Mouse (Mus musculus): Measurements from ENCODE around the gene Tjp2. TPM values are rescaled to one million over a fixed set of nuclear protein-coding genes. Genes with fewer than 3 reads are reported as not detected.
"Not testable (repeated sequence)": the region's sequence is repeated elsewhere in the genome, so short reads cannot be mapped to it uniquely, and the experiment has no call there.

Gene Tjp2
- polyA plus RNA-seq, 1 experiment, result 22.1 TPM

GRCm38 (mm10) chr19:24097666-24098455, 127.0 kb downstream of the Tjp2 start:
- no peak overlapping the region for H3ac ChIP-seq (ENCODE audit: control insufficient read depth, insufficient read length, low read depth)
- TF ChIP-seq CTCF (IDR thresholded peaks at IDR 0.05; ENCODE audit: control insufficient read depth, insufficient read depth, insufficient read length) (no peak), FOSL1 (IDR thresholded peaks at IDR 0.05; ENCODE audit: insufficient read depth, low read length, poor library complexity, severe bottlenecking) (no peak), MAX (IDR thresholded peaks at IDR 0.05) (no peak), USF1 (IDR thresholded peaks at IDR 0.05; ENCODE audit: low read depth) (no peak), MYOG (IDR thresholded peaks at IDR 0.05; ENCODE audit: control insufficient read depth, extremely low read depth, insufficient read length) (no peak)
- H3K36me3 ChIP-seq (ENCODE audit: control insufficient read depth, insufficient read depth), result peaks cover 21% of the 10 kb centered on the region
- H3K79me3 ChIP-seq (ENCODE audit: low read depth), result no peaks in the 10 kb centered on the region
- H3K27me3 ChIP-seq (ENCODE audit: control insufficient read depth, insufficient read depth, insufficient read length), result no peaks in the 10 kb centered on the region
- no peak overlapping the region for H3K4me3 ChIP-seq (ENCODE audit: insufficient read depth, poor library complexity, severe bottlenecking)
- H3K79me2 ChIP-seq (ENCODE audit: control insufficient read depth, insufficient read depth), result no peaks in the 10 kb centered on the region

- H3ac ChIP-seq (ENCODE audit: control insufficient read depth, insufficient read length, low read depth); H3K79me2 ChIP-seq (ENCODE audit: control insufficient read depth, insufficient read depth); H3K4me3 ChIP-seq (ENCODE audit: insufficient read depth, poor library complexity, severe bottlenecking); H3K27me3 ChIP-seq (ENCODE audit: control insufficient read depth, insufficient read depth, insufficient read length); H3K79me3 ChIP-seq (ENCODE audit: low read depth); H3K36me3 ChIP-seq (ENCODE audit: control insufficient read depth, insufficient read depth): not testable (repeated sequence)
Measured at GRCm38 (mm10) chr19:24092060-24092459, 132.8 kb downstream of the Tjp2 start.

GRCm38 (mm10) chr19:24090366-24090765, 134.5 kb downstream of the Tjp2 start:
- Histone ChIP-seq H3ac (ENCODE audit: control insufficient read depth, insufficient read length, low read depth) (no peak overlapping the region), H3K79me3 (ENCODE audit: low read depth) (no peaks in the 10 kb centered on the region)
- TF ChIP-seq MYOD1 (IDR thresholded peaks at IDR 0.05; ENCODE audit: control insufficient read depth, insufficient read length, low read depth), result no peak
- TF ChIP-seq MAX (IDR thresholded peaks at IDR 0.05), result no peak
- peak; percentile 82 for TF ChIP-seq CEBPB (IDR thresholded peaks at IDR 0.05; ENCODE audit: low read depth)
- TF ChIP-seq CTCF (IDR thresholded peaks at IDR 0.05; ENCODE audit: control insufficient read depth, insufficient read depth, insufficient read length), result no peak
- no peak for TF ChIP-seq FOSL1 (IDR thresholded peaks at IDR 0.05; ENCODE audit: insufficient read depth, low read length, poor library complexity, severe bottlenecking)

GRCm38 (mm10) chr19:24085306-24085705, 139.5 kb downstream of the Tjp2 start:
- no peaks in the 10 kb centered on the region for H3K27me3 ChIP-seq (ENCODE audit: control insufficient read depth, insufficient read depth, insufficient read length)
- no peaks in the 10 kb centered on the region for H3K79me2 ChIP-seq (ENCODE audit: control insufficient read depth, insufficient read depth)
- no peak overlapping the region for H3K4me3 ChIP-seq (ENCODE audit: insufficient read depth, poor library complexity, severe bottlenecking)
- H3ac ChIP-seq (ENCODE audit: control insufficient read depth, insufficient read length, low read depth), result no peak overlapping the region
- no peaks in the 10 kb centered on the region for H3K79me3 ChIP-seq (ENCODE audit: low read depth)
- no peaks in the 10 kb centered on the region for H3K36me3 ChIP-seq (ENCODE audit: control insufficient read depth, insufficient read depth)
- TF ChIP-seq CEBPB (IDR thresholded peaks at IDR 0.05; ENCODE audit: low read depth) (no peak), USF1 (IDR thresholded peaks at IDR 0.05; ENCODE audit: low read depth) (no peak), MYOD1 (IDR thresholded peaks at IDR 0.05; ENCODE audit: control insufficient read depth, insufficient read length, low read depth) (no peak), MAX (IDR thresholded peaks at IDR 0.05) (no peak), CTCF (IDR thresholded peaks at IDR 0.05; ENCODE audit: control insufficient read depth, insufficient read depth, insufficient read length) (no peak), FOSL1 (IDR thresholded peaks at IDR 0.05; ENCODE audit: insufficient read depth, low read length, poor library complexity, severe bottlenecking) (no peak), MYOG (IDR thresholded peaks at IDR 0.05; ENCODE audit: control insufficient read depth, extremely low read depth, insufficient read length) (no peak)

More at GRCm38 (mm10) chr19:24090366-24090765, 134.5 kb downstream of the Tjp2 start:
- Histone ChIP-seq H3K27me3 (ENCODE audit: control insufficient read depth, insufficient read depth, insufficient read length) (no peaks in the 10 kb centered on the region), H3K4me3 (ENCODE audit: insufficient read depth, poor library complexity, severe bottlenecking) (no peak overlapping the region), H3K79me2 (ENCODE audit: control insufficient read depth, insufficient read depth) (no peaks in the 10 kb centered on the region), H3K36me3 (ENCODE audit: control insufficient read depth, insufficient read depth) (no peaks in the 10 kb centered on the region)

- no peaks in the 10 kb centered on the region for H3K36me3 ChIP-seq (ENCODE audit: control insufficient read depth, insufficient read depth)
- H3K4me3 ChIP-seq (ENCODE audit: insufficient read depth, poor library complexity, severe bottlenecking), result no peak overlapping the region
- no peaks in the 10 kb centered on the region for H3K79me2 ChIP-seq (ENCODE audit: control insufficient read depth, insufficient read depth)
- no peak overlapping the region for H3ac ChIP-seq (ENCODE audit: control insufficient read depth, insufficient read length, low read depth)
- TF ChIP-seq CTCF (IDR thresholded peaks at IDR 0.05; ENCODE audit: control insufficient read depth, insufficient read depth, insufficient read length), result no peak
- TF ChIP-seq MYOD1 (IDR thresholded peaks at IDR 0.05; ENCODE audit: control insufficient read depth, insufficient read length, low read depth), result no peak
- no peak for TF ChIP-seq USF1 (IDR thresholded peaks at IDR 0.05; ENCODE audit: low read depth)
- TF ChIP-seq MAX (IDR thresholded peaks at IDR 0.05), result no peak
- no peak for TF ChIP-seq FOSL1 (IDR thresholded peaks at IDR 0.05; ENCODE audit: insufficient read depth, low read length, poor library complexity, severe bottlenecking)
- TF ChIP-seq MYOG (IDR thresholded peaks at IDR 0.05; ENCODE audit: control insufficient read depth, extremely low read depth, insufficient read length), result no peak
- no peak for TF ChIP-seq CEBPB (IDR thresholded peaks at IDR 0.05; ENCODE audit: low read depth)
- H3K27me3 ChIP-seq (ENCODE audit: control insufficient read depth, insufficient read depth, insufficient read length), result no peaks in the 10 kb centered on the region
- no peaks in the 10 kb centered on the region for H3K79me3 ChIP-seq (ENCODE audit: low read depth)
Measured at GRCm38 (mm10) chr19:24080417-24081080, 144.3 kb downstream of the Tjp2 start.

GRCm38 (mm10) chr19:24077658-24078057, 147.2 kb downstream of the Tjp2 start:
- no peak for TF ChIP-seq MYOD1 (IDR thresholded peaks at IDR 0.05; ENCODE audit: control insufficient read depth, insufficient read length, low read depth)
- no peak for TF ChIP-seq CEBPB (IDR thresholded peaks at IDR 0.05; ENCODE audit: low read depth)
- TF ChIP-seq MAX (IDR thresholded peaks at IDR 0.05), result no peak
- no peak for TF ChIP-seq CTCF (IDR thresholded peaks at IDR 0.05; ENCODE audit: control insufficient read depth, insufficient read depth, insufficient read length)
- no peaks in the 10 kb centered on the region for H3K79me3 ChIP-seq (ENCODE audit: low read depth)
- H3K36me3 ChIP-seq (ENCODE audit: control insufficient read depth, insufficient read depth), result no peaks in the 10 kb centered on the region

More at GRCm38 (mm10) chr19:24077658-24078057, 147.2 kb downstream of the Tjp2 start:
- Histone ChIP-seq H3K79me2 (ENCODE audit: control insufficient read depth, insufficient read depth) (no peaks in the 10 kb centered on the region), H3ac (ENCODE audit: control insufficient read depth, insufficient read length, low read depth) (no peak overlapping the region), H3K4me3 (ENCODE audit: insufficient read depth, poor library complexity, severe bottlenecking) (no peak overlapping the region), H3K27me3 (ENCODE audit: control insufficient read depth, insufficient read depth, insufficient read length) (no peaks in the 10 kb centered on the region)
